Mouse (Mus musculus) mouse trophoblast stem cell (cell line): Measurements from ENCODE around the gene Oaf.

Source experiments
- in situ Hi-C, 2 experiments: fragments of 300-500 bp; cut with MseI, MboI; formaldehyde crosslinking; loops; 2 replicates in 1 of 2; 3 replicates in 1 of 2; pipeline ENCODE4 v1.15.1; 2025

Gene Oaf

DNA sequence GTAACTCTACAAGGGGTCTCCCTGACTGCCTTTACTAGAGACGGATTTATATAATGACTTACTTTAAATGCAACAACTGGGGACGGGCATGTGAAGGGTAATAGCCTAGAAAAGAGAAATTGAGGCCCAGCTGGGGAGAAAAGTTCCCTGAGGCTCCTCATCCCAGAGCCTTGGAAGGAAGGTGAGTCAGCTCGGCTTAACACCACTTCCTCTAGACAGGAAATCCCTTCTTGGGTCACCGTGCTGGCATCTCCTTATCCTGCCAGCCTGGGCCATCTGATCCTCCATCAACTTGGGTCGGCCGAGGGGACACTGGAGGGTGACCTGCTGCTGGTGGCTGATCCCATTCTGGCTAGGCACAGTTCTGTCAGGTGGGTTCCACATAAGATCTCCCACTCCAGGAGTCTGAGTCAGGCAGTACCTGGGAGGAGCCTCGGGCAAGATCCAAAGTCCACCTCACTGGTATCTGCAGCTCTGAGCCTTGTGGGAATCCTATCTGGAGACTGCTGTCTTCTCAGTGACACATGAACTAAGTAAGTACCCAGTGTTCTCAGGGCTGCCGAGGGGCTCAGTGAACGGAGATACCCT is 13.0 kb downstream of the Oaf start:
- in situ Hi-C loops = loop anchor here in 1 of 2 experiments (10.0 kb wide), 1 partner anchor 58 kb away; no protein-coding TSS in a partner anchor

- in situ Hi-C loops = loop anchor here in 1 of 2 experiments (10.0 kb wide), 1 partner anchor 59 kb away; no protein-coding TSS in a partner anchor
Observed at GRCm38 (mm10) chr9:43225481-43225880, 14.2 kb downstream of the Oaf start.

DNA sequence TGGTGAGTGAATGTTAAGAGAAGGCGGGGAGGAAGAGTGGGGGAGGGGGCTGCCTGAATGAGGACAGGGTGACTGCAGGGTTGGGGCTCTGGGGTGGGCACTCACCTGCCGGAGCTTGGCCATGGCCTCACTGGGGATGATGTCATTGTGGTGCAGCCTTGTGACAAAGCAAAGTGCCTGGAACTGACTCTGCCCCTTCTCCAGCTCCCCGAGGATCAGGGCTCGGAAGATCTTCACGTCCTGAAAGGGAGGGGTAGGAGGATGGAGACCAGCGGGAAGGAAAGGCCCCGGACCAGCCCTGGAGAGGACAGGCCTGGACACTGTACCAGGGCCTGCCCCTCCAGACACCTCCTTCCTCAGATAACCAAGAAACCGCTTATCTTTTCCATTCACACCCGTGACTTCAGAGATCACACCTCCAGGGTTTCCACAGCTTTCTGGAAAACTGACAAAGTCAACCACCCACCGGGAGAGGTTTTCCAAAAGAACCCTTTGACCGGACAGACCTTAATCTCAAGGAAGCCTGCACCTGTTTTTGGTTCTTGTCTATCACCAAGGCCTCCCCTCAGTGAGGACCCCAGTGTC is 14.8 kb downstream of the Oaf start:
- in situ Hi-C loops = loop anchor here in 1 of 2 experiments (10.0 kb wide), 1 partner anchor 60 kb away; no protein-coding TSS in a partner anchor

DNA sequence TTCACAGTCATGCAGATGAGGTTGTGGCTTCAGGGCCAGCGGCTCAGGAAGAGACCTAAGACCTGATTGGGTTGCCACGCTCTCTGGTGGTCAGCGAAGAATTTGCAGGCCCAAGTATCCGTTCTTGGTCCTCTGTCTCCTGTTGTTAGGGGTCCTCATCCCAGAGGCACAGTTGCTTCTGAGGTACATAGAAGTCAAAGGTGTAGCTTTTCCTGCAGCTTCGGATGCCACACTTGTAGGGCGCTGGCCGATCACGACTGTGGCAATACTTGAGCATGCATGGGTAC is 17.3 kb downstream of the Oaf start:
- in situ Hi-C loops = loop anchor here in 1 of 2 experiments (10.0 kb wide), 1 partner anchor 62 kb away; no protein-coding TSS in a partner anchor

DNA sequence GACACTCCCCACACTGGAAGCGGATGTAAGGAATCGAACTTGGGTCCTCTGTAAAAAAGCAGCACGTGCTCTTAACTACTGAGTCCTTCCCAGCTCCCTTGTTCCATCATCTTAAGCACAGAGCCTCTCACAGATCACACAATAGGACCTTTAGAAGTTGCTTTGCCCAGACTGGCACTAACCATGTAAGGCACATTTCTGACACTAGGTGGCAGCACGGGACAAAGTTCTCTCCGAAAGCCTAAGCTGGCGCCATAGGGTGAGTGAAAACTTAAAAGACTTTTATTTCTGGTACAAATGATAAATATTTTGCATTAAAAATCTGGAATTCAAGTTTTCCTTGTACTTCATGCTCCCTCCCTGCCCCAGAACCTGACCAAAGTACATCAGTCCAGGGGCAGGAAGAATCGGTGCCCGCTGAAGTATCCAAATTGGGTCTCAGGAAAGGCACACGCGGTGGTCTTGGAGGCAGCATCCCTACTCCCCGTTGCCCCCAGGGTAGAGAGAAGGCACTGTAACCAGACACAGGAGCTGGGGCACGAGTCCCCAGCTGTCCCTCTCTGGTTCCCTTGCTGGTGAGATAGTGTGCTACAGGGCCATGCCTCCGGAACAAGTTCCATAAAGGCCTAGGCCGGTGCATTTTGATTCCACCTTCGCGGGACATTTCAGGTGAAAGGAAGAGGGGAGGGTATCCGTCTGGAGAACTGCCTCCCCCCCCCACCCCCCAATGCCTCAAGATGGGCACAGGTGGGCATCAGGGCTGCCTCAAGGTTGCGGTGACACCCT is 17.9 kb downstream of the Oaf start:
- in situ Hi-C loops = loop anchor here in 1 of 2 experiments (10.0 kb wide), 1 partner anchor 63 kb away; no protein-coding TSS in a partner anchor

- in situ Hi-C loops = loop anchor here (5.0 kb wide), 1 partner anchor 69 kb away; no protein-coding TSS in a partner anchor
Observed at GRCm38 (mm10) chr9:43210771-43211450, 28.8 kb downstream of the Oaf start.

DNA sequence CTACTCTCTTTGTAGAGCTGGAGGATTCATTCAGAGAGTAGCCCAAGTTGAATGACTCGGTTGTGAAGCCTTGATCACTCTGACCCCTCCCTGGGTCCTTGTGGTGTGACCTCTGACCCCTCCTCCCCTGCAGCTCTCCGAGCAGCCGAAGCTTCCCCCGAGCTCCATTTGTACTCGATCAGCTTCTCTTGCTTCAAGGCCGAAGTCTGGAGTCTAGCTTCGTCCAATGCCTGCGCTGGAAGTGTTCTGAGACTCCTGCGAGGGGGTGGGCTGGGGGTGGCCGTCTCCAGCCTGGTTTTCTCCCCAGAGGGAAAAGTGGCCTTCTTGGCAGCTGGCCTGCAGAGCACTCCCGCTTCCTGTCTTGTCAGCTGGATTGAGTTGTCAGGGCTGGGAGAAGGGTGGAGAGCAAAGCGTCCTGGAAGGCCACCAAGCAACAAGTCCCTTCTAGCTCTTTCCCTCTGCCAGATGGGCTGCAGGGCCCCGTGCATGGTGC is 29.5 kb downstream of the Oaf start, which contains the start of gene Pou2f3:
Gene Pou2f3 (minus strand): TSS at position 180 of the 493 bp plus-strand sequence.
- in situ Hi-C loops = loop anchor here (5.0 kb wide), 1 partner anchor 68 kb away; no protein-coding TSS in a partner anchor

GRCm38 (mm10) chr9:43206022-43206390 is 33.7 kb downstream of the Oaf start:
- in situ Hi-C loops = loop anchor here in 1 of 2 experiments (10.0 kb wide), 1 partner anchor 201 kb away; no protein-coding TSS in a partner anchor

- in situ Hi-C loops = loop anchor here in 1 of 2 experiments (10.0 kb wide), 1 partner anchor 201 kb away; no protein-coding TSS in a partner anchor
Observed at GRCm38 (mm10) chr9:43205343-43206021, 34.2 kb downstream of the Oaf start.

DNA sequence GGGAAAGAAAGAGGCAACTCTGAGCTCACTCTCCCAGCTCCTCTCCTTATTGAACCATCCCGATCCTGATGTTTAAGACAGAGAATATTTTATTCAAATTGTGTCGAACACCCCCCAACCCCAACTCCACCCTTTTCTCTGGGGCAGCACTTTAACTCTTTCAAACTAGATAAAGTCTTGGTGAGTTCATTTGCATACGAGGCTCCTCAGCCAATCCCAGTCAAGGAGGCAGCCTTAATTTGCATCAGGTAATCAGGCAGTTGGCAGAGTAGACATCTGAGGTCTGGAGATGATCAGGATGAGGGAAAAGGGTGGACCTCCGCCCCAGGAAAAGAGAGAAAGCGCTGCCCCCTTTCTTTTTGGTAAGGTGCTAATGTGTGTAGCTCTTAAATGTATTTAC is 39.5 kb downstream of the Oaf start:
- in situ Hi-C loops = loop anchor here in 1 of 2 experiments (10.0 kb wide), 1 partner anchor 195 kb away; no protein-coding TSS in a partner anchor

DNA sequence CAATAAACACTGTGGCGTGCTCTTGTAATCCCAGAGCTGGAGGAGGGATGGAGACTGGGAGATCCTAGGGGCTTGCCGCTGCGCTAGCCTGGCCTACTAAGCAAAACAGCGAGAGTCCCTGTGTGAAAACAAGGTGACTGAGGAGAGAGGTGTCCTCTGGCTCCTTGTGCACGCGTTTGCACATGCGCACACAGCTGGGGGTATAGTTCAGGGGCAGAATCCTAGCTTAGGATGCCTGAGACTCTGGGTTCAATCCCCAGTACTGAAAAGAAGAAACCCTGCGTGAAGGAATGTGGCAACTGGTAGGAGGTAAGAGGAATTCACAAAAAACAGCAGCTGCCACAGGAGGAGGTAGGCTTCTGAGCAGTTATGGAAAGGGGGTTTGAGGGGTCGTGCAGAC is 45.7 kb downstream of the Oaf start:
- in situ Hi-C loops = no loop called here

- in situ Hi-C loops = no loop called here
Observed at GRCm38 (mm10) chr9:43191561-43191960, 48.1 kb downstream of the Oaf start.

GRCm38 (mm10) chr9:43189021-43189356 is 50.7 kb downstream of the Oaf start:
- in situ Hi-C loops = no loop called here

- in situ Hi-C loops = no loop called here
Observed at GRCm38 (mm10) chr9:43188309-43189020, 51.2 kb downstream of the Oaf start.

GRCm38 (mm10) chr9:43179614-43180013 is 60.1 kb downstream of the Oaf start:
- in situ Hi-C loops = no loop called here

GRCm38 (mm10) chr9:43178172-43178571 is 61.5 kb downstream of the Oaf start:
- in situ Hi-C loops = no loop called here
